Comparison of ENCODE assay signal across 12 mouse cellular contexts in genomic region chr12:107973556-107974140, GRCm38 (mm10). TPM values are rescaled to one million over a fixed set of nuclear protein-coding genes. Genes with fewer than 3 reads are reported as not detected.
A peak's percentile ranks its signal among the peaks of the same experiment; 100 is the strongest.
DNase-seq lines count a peak whose midpoint lies in the region; ATAC-seq and TF ChIP-seq lines count a peak whose summit lies in the region.
"Had no signal": no experiment of that assay in that cellular context is flagged by ENCODE, and none has a peak within 500 bp of the region (broad histone marks: within the 10 kb centered on the region; RNA-seq: fewer than 3 reads in every experiment).

No protein-coding gene starts in this region.

- H3K27me3 ChIP-seq in kidney, embryonic 15.5 days = no peaks in the 10 kb centered on the region; the same call in 1 of the 2 replicates
- H3K27me3 ChIP-seq in embryonic facial prominence, embryonic 15.5 days = no peaks in the 10 kb centered on the region
- no peaks in the 10 kb centered on the region for H3K27me3 ChIP-seq in intestine, postnatal 0 days (replicated peaks; ENCODE audit: control insufficient read depth, insufficient read depth, low read length)

- peaks cover 73% of the 10 kb centered on the region for H3K4me1 ChIP-seq in kidney, embryonic 15.5 days
- peaks cover 4% of the 10 kb centered on the region for H3K4me1 ChIP-seq in cortical plate, adult 2 months (ENCODE audit: control insufficient read depth, insufficient read depth, low read length)
- H3K4me1 ChIP-seq in embryonic facial prominence, embryonic 15.5 days = peaks cover 92% of the 10 kb centered on the region
- H3K4me1 ChIP-seq in intestine, postnatal 0 days (replicated peaks; ENCODE audit: control insufficient read depth, insufficient read depth, low read length) = no peaks in the 10 kb centered on the region

- H3K36me3 ChIP-seq in kidney, embryonic 15.5 days = no peaks in the 10 kb centered on the region
- H3K36me3 ChIP-seq in embryonic facial prominence, embryonic 15.5 days = no peaks in the 10 kb centered on the region
- H3K36me3 ChIP-seq in intestine, postnatal 0 days (ENCODE audit: control insufficient read depth, insufficient read depth) = no peaks in the 10 kb centered on the region

- H3K4me2 ChIP-seq in kidney, embryonic 15.5 days = no peak overlapping the region; the same call in 1 of the 2 replicates
- H3K4me2 ChIP-seq in embryonic facial prominence, embryonic 15.5 days (replicated peaks) = no peak overlapping the region
- peak overlapping the region; percentile 54 for H3K4me2 ChIP-seq in intestine, postnatal 0 days (replicated peaks; ENCODE audit: low read depth)

- no peaks in the 10 kb centered on the region for H3K9me3 ChIP-seq in kidney, embryonic 15.5 days (replicated peaks)
- H3K9me3 ChIP-seq in embryonic facial prominence, embryonic 15.5 days (replicated peaks) = no peaks in the 10 kb centered on the region
- H3K9me3 ChIP-seq in intestine, postnatal 0 days (ENCODE audit: control insufficient read depth) = no peaks in the 10 kb centered on the region

- WGBS in kidney, embryonic 15.5 days = 38% methylated on average over 11 of the region's 11 CpGs
- WGBS in embryonic facial prominence, embryonic 15.5 days = 36% methylated on average over 11 of the region's 11 CpGs
- WGBS in intestine, postnatal 0 days = 30% methylated on average over 11 of the region's 11 CpGs

- ATAC-seq in kidney, embryonic 15.5 days (replicated peaks; ENCODE audit: low FRiP score) = no peak
- no peak for ATAC-seq in embryonic facial prominence, embryonic 15.5 days (ENCODE audit: insufficient number of reproducible peaks, low FRiP score, low TSS enrichment, low read depth)
- peak; percentile 31 for ATAC-seq in intestine, postnatal 0 days

- H3K27ac ChIP-seq in kidney, embryonic 15.5 days = peak overlapping the region; percentile 5; the same call in 1 of the 2 replicates
- H3K27ac ChIP-seq in cortical plate, adult 2 months (ENCODE audit: insufficient read depth, low read length) = peak overlapping the region; percentile 35; the same call in 1 of the 2 replicates
- H3K27ac ChIP-seq in embryonic facial prominence, embryonic 15.5 days (replicated peaks) = peak overlapping the region; percentile 48; the same call in 1 of the 2 replicates
- peak overlapping the region; percentile 28; the same call in 1 of the 2 replicates for H3K27ac ChIP-seq in intestine, postnatal 0 days (ENCODE audit: low read depth, low read length)
- H3K27ac ChIP-seq: macrophage had no signal

- no peak overlapping the region for H3K9ac ChIP-seq in kidney, embryonic 15.5 days
- no peak overlapping the region for H3K9ac ChIP-seq in embryonic facial prominence, embryonic 15.5 days
- peak overlapping the region; percentile 31; the same call in 1 of the 2 replicates for H3K9ac ChIP-seq in intestine, postnatal 0 days (ENCODE audit: low read depth, low read length)

- TF ChIP-seq POLR2A in cortical plate, adult 2 months (IDR thresholded peaks at IDR 0.05; ENCODE audit: extremely low read depth, insufficient read depth, low read length) = no peak

- DNase-seq in kidney, postnatal 4 days = no peak
- DNase-seq in adrenal gland, adult 8-10 months = no peak
- no peak for DNase-seq in embryo, embryonic 11 days
- DNase-seq: kidney, adult 8-10 months; thymus, postnatal 36 days had no signal

- no peak overlapping the region for H3K4me3 ChIP-seq in kidney, embryonic 15.5 days (replicated peaks)
- H3K4me3 ChIP-seq in cortical plate, adult 2 months (ENCODE audit: insufficient read depth, low read length) = no peak overlapping the region
- H3K4me3 ChIP-seq in embryonic facial prominence, embryonic 15.5 days (replicated peaks) = no peak overlapping the region
- peak overlapping the region; percentile 18 for H3K4me3 ChIP-seq in intestine, postnatal 0 days (ENCODE audit: low read depth, low read length)

- TF ChIP-seq CTCF in cortical plate, adult 2 months (IDR thresholded peaks at IDR 0.05; ENCODE audit: extremely low read depth, insufficient read depth, low read length) = no peak
- no peak for TF ChIP-seq CTCF in intestine, postnatal 0 days (IDR thresholded peaks at IDR 0.05; ENCODE audit: low read depth)

RNA-seq across cellular contexts. Expression of gene Bcl11b, which starts 29.8 kb away (rescaled TPM):
- 3.1 and 3.8 TPM in 2 replicates for polyA plus RNA-seq in kidney, embryonic 15.5 days (2015; fragmentation: Nextera tagmentation; extraction: Ambion mirVana)
- 23.9 and 27.2 TPM in 2 replicates for polyA plus RNA-seq in cortical plate, adult 2 months (2012; rRNA removed)
- polyA plus RNA-seq in embryonic facial prominence, embryonic 15.5 days (2015; fragmentation: Nextera tagmentation; extraction: Ambion mirVana) = 27.0 and 28.8 TPM in 2 replicates
- polyA plus RNA-seq in intestine, postnatal 0 days (2015; fragmentation: Nextera tagmentation; extraction: Ambion mirVana) = 5.2 TPM in 2 replicates
- under 1 TPM; 0.17 to 0.80 (median 0.55) TPM for total RNA-seq in adrenal gland, adult 8-10 months (2022)
- total RNA-seq: common myeloid progenitor, adult 5-6 weeks; MEL had no signal
- polyA plus RNA-seq: macrophage had no signal
